Mouse (Mus musculus): ENCODE results near the gene Agt.

Gene Agt

GRCm38 (mm10) chr8:124569593-124569992 lies at the start of gene Agt:
Agt (minus strand) TSS chr8:124569706.
- DNase-seq: peak; percentile 69

- DNase-seq: no peak
These were observed 48.7 kb upstream of the Agt start for GRCm38 (mm10) chr8:124618252-124618651.

- DNase-seq: peak; percentile 87
These were observed 47.9 kb upstream of the Agt start for GRCm38 (mm10) chr8:124617266-124617869.

- no peak for DNase-seq
These were observed 44.8 kb upstream of the Agt start for GRCm38 (mm10) chr8:124614325-124614724.

GRCm38 (mm10) chr8:124608972-124609353 lies 39.5 kb upstream of the Agt start:
- DNase-seq: peak; percentile 42

GRCm38 (mm10) chr8:124608239-124608971 lies 38.9 kb upstream of the Agt start:
- DNase-seq: no peak

GRCm38 (mm10) chr8:124604066-124604465 lies 34.6 kb upstream of the Agt start:
- DNase-seq: no peak

GRCm38 (mm10) chr8:124589393-124589792 lies 19.9 kb upstream of the Agt start:
- no peak for DNase-seq

- DNase-seq: no peak
These were observed 17.1 kb upstream of the Agt start for GRCm38 (mm10) chr8:124586556-124586955.

- DNase-seq: peak; percentile 85
These were observed 16.4 kb upstream of the Agt start for GRCm38 (mm10) chr8:124585718-124586425.

GRCm38 (mm10) chr8:124576751-124577150 lies 7.2 kb upstream of the Agt start:
- no peak for DNase-seq

GRCm38 (mm10) chr8:124575811-124576210 lies 6.3 kb upstream of the Agt start, which contains the start of gene Capn9:
Capn9 (plus strand) TSS chr8:124576111.
- no peak for DNase-seq

GRCm38 (mm10) chr8:124573552-124574340 lies 4.2 kb upstream of the Agt start:
- peak; percentile 87 for DNase-seq

- DNase-seq: no peak
These were observed 2.9 kb upstream of the Agt start for GRCm38 (mm10) chr8:124572430-124572775.

- no peak for DNase-seq
These were observed 2.4 kb upstream of the Agt start for GRCm38 (mm10) chr8:124571732-124572429.

- DNase-seq: peak; percentile 64
These were observed 406 bp downstream of the Agt start for GRCm38 (mm10) chr8:124569100-124569499.

GRCm38 (mm10) chr8:124567584-124567983 lies 1.9 kb downstream of the Agt start:
- no peak for DNase-seq

- DNase-seq: no peak
These were observed 2.4 kb downstream of the Agt start for GRCm38 (mm10) chr8:124567126-124567525.

- DNase-seq: peak; percentile 85
These were observed 12.0 kb downstream of the Agt start for GRCm38 (mm10) chr8:124557476-124557875.

- DNase-seq: peak; percentile 74
These were observed 12.8 kb downstream of the Agt start for GRCm38 (mm10) chr8:124556658-124557057.

- DNase-seq: no peak
These were observed 13.3 kb downstream of the Agt start for GRCm38 (mm10) chr8:124556164-124556563.

GRCm38 (mm10) chr8:124555113-124555750 lies 14.3 kb downstream of the Agt start:
- DNase-seq: no peak
